Mouse (Mus musculus): ENCODE data around the gene Ap2s1. TPM values are rescaled to one million over a fixed set of nuclear protein-coding genes. Genes with fewer than 3 reads are reported as not detected.
"Not testable (repeated sequence)": the region's sequence is repeated elsewhere in the genome, so short reads cannot be mapped to it uniquely, and the experiment has no call there.

Gene Ap2s1
- 206 and 228 TPM in 2 replicates for polyA plus RNA-seq (2012; rRNA removed)

- peaks cover 7% of the 10 kb centered on the region; the same call in 1 of the 2 replicates for H3K4me1 ChIP-seq (ENCODE audit: control insufficient read depth, insufficient read depth, low read length)
- TF ChIP-seq CTCF (IDR thresholded peaks at IDR 0.05; ENCODE audit: insufficient read depth, low read length) (no peak), POLR2A (IDR thresholded peaks at IDR 0.05; ENCODE audit: borderline replicate concordance, extremely low read depth, low read depth, low read length) (peak; percentile 75; the same call in 1 of the 2 replicates)
- under 1% methylated on average over 34 of the region's 34 CpGs for WGBS
- H3K4me3 ChIP-seq (replicated peaks; ENCODE audit: extremely low read depth, low read depth, low read length), result peak within 1 kb of the TSS; percentile 95
- peak; percentile 92 for DNase-seq
Measured at GRCm38 (mm10) chr7:16738073-16738696, at the start of gene Ap2s1. TSS of gene Ap2s1 (plus strand) at chr7:16738410.

- no peaks in the 10 kb centered on the region for H3K4me1 ChIP-seq (ENCODE audit: control insufficient read depth, insufficient read depth, low read length)
- no peak for TF ChIP-seq CTCF (IDR thresholded peaks at IDR 0.05; ENCODE audit: insufficient read depth, low read length)
- TF ChIP-seq POLR2A (IDR thresholded peaks at IDR 0.05; ENCODE audit: borderline replicate concordance, extremely low read depth, low read depth, low read length), result no peak
- 50% methylated on average over 5 of the region's 5 CpGs for WGBS
- no peak overlapping the region for H3K4me3 ChIP-seq (replicated peaks; ENCODE audit: extremely low read depth, low read depth, low read length)
- no peak for DNase-seq
Measured at GRCm38 (mm10) chr7:16689196-16689595, 49.0 kb upstream of the Ap2s1 start.

GRCm38 (mm10) chr7:16695025-16695424, 43.2 kb upstream of the Ap2s1 start:
- 39% methylated on average over 3 of the region's 3 CpGs for WGBS
- no peak for DNase-seq

GRCm38 (mm10) chr7:16699042-16699441, 39.2 kb upstream of the Ap2s1 start:
- Histone ChIP-seq H3K4me1 (ENCODE audit: control insufficient read depth, insufficient read depth, low read length) (no peaks in the 10 kb centered on the region), H3K4me3 (replicated peaks; ENCODE audit: extremely low read depth, low read depth, low read length) (no peak overlapping the region)
- TF ChIP-seq POLR2A (IDR thresholded peaks at IDR 0.05; ENCODE audit: borderline replicate concordance, extremely low read depth, low read depth, low read length) (no peak), CTCF (IDR thresholded peaks at IDR 0.05; ENCODE audit: insufficient read depth, low read length) (peak; percentile 37)
- 34% methylated on average over 2 of the region's 2 CpGs for WGBS
- no peak for DNase-seq

More at GRCm38 (mm10) chr7:16695025-16695424, 43.2 kb upstream of the Ap2s1 start:
- no peak overlapping the region for H3K4me3 ChIP-seq (replicated peaks; ENCODE audit: extremely low read depth, low read depth, low read length)
- TF ChIP-seq CTCF (IDR thresholded peaks at IDR 0.05; ENCODE audit: insufficient read depth, low read length) (no peak; the same call in 1 of the 2 replicates), POLR2A (IDR thresholded peaks at IDR 0.05; ENCODE audit: borderline replicate concordance, extremely low read depth, low read depth, low read length) (no peak)
- H3K4me1 ChIP-seq (ENCODE audit: control insufficient read depth, insufficient read depth, low read length), result no peaks in the 10 kb centered on the region

GRCm38 (mm10) chr7:16700583-16700982, 37.6 kb upstream of the Ap2s1 start:
- no peak overlapping the region for H3K4me3 ChIP-seq (replicated peaks; ENCODE audit: extremely low read depth, low read depth, low read length)
- DNase-seq, result no peak
- 39% methylated on average over 5 of the region's 5 CpGs for WGBS
- H3K4me1 ChIP-seq (ENCODE audit: control insufficient read depth, insufficient read depth, low read length), result no peaks in the 10 kb centered on the region
- TF ChIP-seq CTCF (IDR thresholded peaks at IDR 0.05; ENCODE audit: insufficient read depth, low read length) (no peak), POLR2A (IDR thresholded peaks at IDR 0.05; ENCODE audit: borderline replicate concordance, extremely low read depth, low read depth, low read length) (no peak)

GRCm38 (mm10) chr7:16706385-16706784, 31.8 kb upstream of the Ap2s1 start:
- WGBS, result 16% methylated on average over 9 of the region's 9 CpGs
- Histone ChIP-seq H3K4me3 (replicated peaks; ENCODE audit: extremely low read depth, low read depth, low read length) (no peak overlapping the region), H3K4me1 (ENCODE audit: control insufficient read depth, insufficient read depth, low read length) (no peaks in the 10 kb centered on the region)
- TF ChIP-seq POLR2A (IDR thresholded peaks at IDR 0.05; ENCODE audit: borderline replicate concordance, extremely low read depth, low read depth, low read length), result no peak
- no peak for DNase-seq

GRCm38 (mm10) chr7:16708244-16708643, 30.0 kb upstream of the Ap2s1 start:
- Histone ChIP-seq H3K4me1 (ENCODE audit: control insufficient read depth, insufficient read depth, low read length) (no peaks in the 10 kb centered on the region), H3K4me3 (replicated peaks; ENCODE audit: extremely low read depth, low read depth, low read length) (no peak overlapping the region)
- TF ChIP-seq CTCF (IDR thresholded peaks at IDR 0.05; ENCODE audit: insufficient read depth, low read length) (no peak), POLR2A (IDR thresholded peaks at IDR 0.05; ENCODE audit: borderline replicate concordance, extremely low read depth, low read depth, low read length) (no peak)
- DNase-seq, result no peak
- WGBS, result 56% methylated on average over 9 of the region's 9 CpGs

- Histone ChIP-seq H3K4me3 (replicated peaks; ENCODE audit: extremely low read depth, low read depth, low read length) (no peak overlapping the region), H3K4me1 (ENCODE audit: control insufficient read depth, insufficient read depth, low read length) (no peaks in the 10 kb centered on the region)
- no peak for TF ChIP-seq CTCF (IDR thresholded peaks at IDR 0.05; ENCODE audit: insufficient read depth, low read length)
- TF ChIP-seq POLR2A (IDR thresholded peaks at IDR 0.05; ENCODE audit: borderline replicate concordance, extremely low read depth, low read depth, low read length), result no peak
- DNase-seq, result no peak
- 77% methylated on average over 5 of the region's 5 CpGs for WGBS
Measured at GRCm38 (mm10) chr7:16710604-16711003, 27.6 kb upstream of the Ap2s1 start.

- DNase-seq, result no peak
- no peak for TF ChIP-seq POLR2A (IDR thresholded peaks at IDR 0.05; ENCODE audit: borderline replicate concordance, extremely low read depth, low read depth, low read length)
- TF ChIP-seq CTCF (IDR thresholded peaks at IDR 0.05; ENCODE audit: insufficient read depth, low read length), result no peak
- H3K4me1 ChIP-seq (ENCODE audit: control insufficient read depth, insufficient read depth, low read length), result no peaks in the 10 kb centered on the region
- no peak overlapping the region for H3K4me3 ChIP-seq (replicated peaks; ENCODE audit: extremely low read depth, low read depth, low read length)
- WGBS, result 72% methylated on average over 13 of the region's 13 CpGs
Measured at GRCm38 (mm10) chr7:16712633-16713415, 25.4 kb upstream of the Ap2s1 start.

- WGBS, result 38% methylated on average over 8 of the region's 8 CpGs
- not testable (repeated sequence) for H3K4me1 ChIP-seq (ENCODE audit: control insufficient read depth, insufficient read depth, low read length); DNase-seq; H3K4me3 ChIP-seq (replicated peaks; ENCODE audit: extremely low read depth, low read depth, low read length)
Measured at GRCm38 (mm10) chr7:16716456-16717152, 21.6 kb upstream of the Ap2s1 start.

All from lung, adult 2 months (tissue).